Mouse (Mus musculus) pancreas, adult 10 weeks (tissue): ENCODE results near the gene Tmem160. TPM values are rescaled to one million over a fixed set of nuclear protein-coding genes. Genes with fewer than 3 reads are reported as not detected.

Experiments
- polyA plus RNA-seq: library from polyadenylated mRNA; stranded (reverse); fragments of 350-450 nt; fragmentation: Illumina TruSeq; extraction: RNeasy Lipid Tissue Mini Kit (QIAGEN cat#74804); gene quantifications from one replicate; pipeline ENCODE4 v1.2.3, GENCODE M21; 2015; ENCODE audit warnings: low read depth, low replicate concordance; ENCODE audit not compliant: insufficient read depth

The Tmem160 gene
- 25.5 TPM for polyA plus RNA-seq

GRCm38 (mm10) chr7:16452587-16453073 is at the start of gene Tmem160:
TSS of gene Tmem160 (plus strand) at chr7:16452779.

GRCm38 (mm10) chr7:16477628-16478027 is 25.0 kb downstream of the Tmem160 start, which contains the start of gene Npas1:
TSS of gene Npas1 (minus strand) at chr7:16477728.

Other genes starting within 250 kb of the Tmem160 start
- 40.3 TPM for gene Dhx34, start 230.7 kb upstream of the Tmem160 start, polyA plus RNA-seq
- 0.31 TPM for gene C5ar2, start 208.6 kb upstream of the Tmem160 start, polyA plus RNA-seq
- gene C5ar1, start 193.2 kb upstream of the Tmem160 start, polyA plus RNA-seq = 2.8 TPM
- 6.4 TPM for gene Inafm1, start 179.2 kb upstream of the Tmem160 start, polyA plus RNA-seq
- 24.6 TPM for gene Ccdc9, start 166.0 kb upstream of the Tmem160 start, polyA plus RNA-seq
- 7.1 TPM for gene Bbc3, start 144.4 kb upstream of the Tmem160 start, polyA plus RNA-seq
- 10.5 TPM for gene Sae1, start 65.0 kb upstream of the Tmem160 start, polyA plus RNA-seq
- 10.2 TPM for gene Zc3h4, start 51.9 kb upstream of the Tmem160 start, polyA plus RNA-seq
- not detected for gene Npas1, start 24.9 kb downstream of the Tmem160 start, polyA plus RNA-seq
- gene Arhgap35, start 162.2 kb downstream of the Tmem160 start, polyA plus RNA-seq = 4.2 TPM
- not detected for gene Ceacam15, start 222.9 kb downstream of the Tmem160 start, polyA plus RNA-seq